Mouse (Mus musculus): ENCODE measurements around the gene Suclg2. TPM values are rescaled to one million over a fixed set of nuclear protein-coding genes. Genes with fewer than 3 reads are reported as not detected.

Suclg2 gene
- polyA plus RNA-seq, 2 experiments, result 21.1 to 33.8 TPM

DNA sequence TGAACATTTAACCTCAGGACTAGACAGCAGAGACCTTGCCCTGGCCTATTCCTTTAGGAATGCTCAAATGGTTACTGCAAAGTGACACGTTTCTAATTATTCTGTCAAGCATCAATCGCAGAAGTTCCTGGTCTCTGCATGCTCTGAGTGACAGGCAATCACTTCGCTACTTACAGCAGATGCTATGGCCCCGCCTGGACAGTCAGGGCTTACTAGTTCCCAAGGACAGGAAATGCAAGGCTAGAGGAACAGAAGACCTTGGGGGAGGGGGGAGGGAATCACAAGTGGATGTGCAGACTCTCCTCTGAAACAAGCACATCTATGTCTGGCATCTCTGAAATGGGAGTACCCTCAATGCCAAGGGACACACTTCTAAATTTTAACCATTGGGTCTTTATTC is 167.6 kb downstream of the Suclg2 start:
- Histone ChIP-seq H3K4me3 (ENCODE audit: insufficient read depth in 1 of 2, low read depth in 2 of 2, low read length in 2 of 2) (no peak overlapping the region), H3K9me3 (ENCODE audit: control insufficient read depth, low read length) (no peaks in the 10 kb centered on the region), H3K27ac (no peak overlapping the region), H3K27me3 (ENCODE audit: control insufficient read depth, insufficient read depth, low read length) (no peaks in the 10 kb centered on the region), H3K9ac (replicated peaks) (no peak overlapping the region), H3K4me1 (replicated peaks; ENCODE audit: control insufficient read depth in 2 of 2, insufficient read depth in 2 of 2, low read length in 1 of 2) (no peaks in the 10 kb centered on the region; a peak in 1 of 4 replicates), H3K4me2 (ENCODE audit: low read depth) (no peak overlapping the region), H3K36me3 (replicated peaks; ENCODE audit: control insufficient read depth, insufficient read depth, low read depth) (no peaks in the 10 kb centered on the region)
- DNase-seq (ENCODE audit: low read depth in 3 of 3, low spot score in 3 of 3), result no peak
- WGBS (ENCODE audit: insufficient replicate concordance), result 63% methylated on average over 4 of the region's 4 CpGs
- ATAC-seq (ENCODE audit: insufficient read depth), result no peak
- TF ChIP-seq CTCF (IDR thresholded peaks at IDR 0.05; ENCODE audit: low read depth), result no peak
- no peak for TF ChIP-seq EP300 (IDR thresholded peaks at IDR 0.05; ENCODE audit: low read depth)

DNA sequence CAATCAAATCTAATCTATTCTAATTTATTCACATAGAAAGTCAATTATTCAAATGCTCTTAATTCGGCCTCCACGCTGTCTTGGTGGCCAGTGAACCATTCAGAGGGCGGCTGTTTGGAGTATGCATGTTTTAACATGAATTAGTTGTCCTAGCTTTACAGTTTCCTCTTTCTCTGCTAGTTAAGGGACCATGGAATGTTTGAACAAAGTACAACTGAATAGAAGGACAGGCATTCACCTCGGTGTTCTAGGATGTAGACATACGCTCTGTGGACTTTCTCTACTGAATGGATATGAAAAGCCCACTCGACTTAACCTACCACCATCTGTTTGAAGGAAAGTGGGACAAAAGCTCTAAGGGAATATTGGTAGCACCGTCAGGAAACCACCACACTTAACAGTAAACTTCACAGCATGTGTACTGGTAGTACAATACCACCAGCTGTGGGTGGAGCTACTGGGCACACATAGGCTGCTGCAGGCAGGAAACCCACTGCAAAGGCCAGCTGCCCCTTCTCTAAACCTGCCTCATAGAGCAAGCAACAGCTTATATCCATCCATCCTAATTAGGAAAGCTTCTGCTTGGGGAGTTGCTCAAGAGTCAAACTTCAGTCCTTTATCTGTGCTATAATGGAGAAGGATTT is 172.3 kb downstream of the Suclg2 start:
- H3K4me1 ChIP-seq (replicated peaks; ENCODE audit: control insufficient read depth in 2 of 2, insufficient read depth in 2 of 2, low read length in 1 of 2), result no peaks in the 10 kb centered on the region; a peak in 1 of 4 replicates
- no peak for DNase-seq (ENCODE audit: low read depth in 3 of 3, low spot score in 3 of 3)
- no peaks in the 10 kb centered on the region for H3K9me3 ChIP-seq (ENCODE audit: control insufficient read depth, low read length)
- WGBS (ENCODE audit: insufficient replicate concordance), result 68% methylated on average over 7 of the region's 7 CpGs
- ATAC-seq (ENCODE audit: insufficient read depth), result no peak
- no peak overlapping the region for H3K4me3 ChIP-seq (ENCODE audit: insufficient read depth in 1 of 2, low read depth in 2 of 2, low read length in 2 of 2)
- no peaks in the 10 kb centered on the region for H3K36me3 ChIP-seq (replicated peaks; ENCODE audit: control insufficient read depth, insufficient read depth, low read depth)
- H3K27ac ChIP-seq, result no peak overlapping the region
- TF ChIP-seq CTCF (IDR thresholded peaks at IDR 0.05; ENCODE audit: low read depth) (no peak), EP300 (IDR thresholded peaks at IDR 0.05; ENCODE audit: low read depth) (no peak)
- no peak overlapping the region for H3K9ac ChIP-seq (replicated peaks)
- no peak overlapping the region for H3K4me2 ChIP-seq (ENCODE audit: low read depth)
- no peaks in the 10 kb centered on the region for H3K27me3 ChIP-seq (ENCODE audit: control insufficient read depth, insufficient read depth, low read length)

DNA sequence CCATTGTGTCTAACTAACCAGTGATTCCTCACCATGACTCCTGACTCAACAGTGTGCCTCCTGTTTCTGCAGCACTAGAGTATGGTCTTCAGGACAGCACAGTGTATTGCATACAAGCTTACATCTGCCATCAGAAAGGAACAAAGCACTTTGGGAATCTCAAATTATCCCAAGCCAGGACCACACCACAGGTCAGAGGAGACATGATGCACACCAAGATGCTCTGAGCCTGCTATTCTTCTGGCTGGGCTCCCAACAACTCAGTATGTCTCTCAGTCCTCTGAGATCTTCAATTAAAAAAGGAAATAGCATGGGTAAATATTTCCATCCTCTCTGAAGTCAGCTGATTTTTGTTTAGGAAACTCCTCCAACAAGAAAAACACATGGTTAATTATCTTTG is 172.9 kb downstream of the Suclg2 start:
- TF ChIP-seq EP300 (IDR thresholded peaks at IDR 0.05; ENCODE audit: low read depth), result no peak
- TF ChIP-seq CTCF (IDR thresholded peaks at IDR 0.05; ENCODE audit: low read depth), result no peak
- H3K36me3 ChIP-seq (replicated peaks; ENCODE audit: control insufficient read depth, insufficient read depth, low read depth), result no peaks in the 10 kb centered on the region
- no peaks in the 10 kb centered on the region for H3K27me3 ChIP-seq (ENCODE audit: control insufficient read depth, insufficient read depth, low read length)
- DNase-seq (ENCODE audit: low read depth in 3 of 3, low spot score in 3 of 3) (no peak), ATAC-seq (ENCODE audit: insufficient read depth) (no peak)
- H3K9me3 ChIP-seq (ENCODE audit: control insufficient read depth, low read length), result no peaks in the 10 kb centered on the region
- no peak overlapping the region for H3K27ac ChIP-seq
- no peaks in the 10 kb centered on the region; a peak in 1 of 4 replicates for H3K4me1 ChIP-seq (replicated peaks; ENCODE audit: control insufficient read depth in 2 of 2, insufficient read depth in 2 of 2, low read length in 1 of 2)
- H3K4me2 ChIP-seq (ENCODE audit: low read depth), result no peak overlapping the region
- H3K4me3 ChIP-seq (ENCODE audit: insufficient read depth in 1 of 2, low read depth in 2 of 2, low read length in 2 of 2), result no peak overlapping the region
- H3K9ac ChIP-seq (replicated peaks), result no peak overlapping the region

DNA sequence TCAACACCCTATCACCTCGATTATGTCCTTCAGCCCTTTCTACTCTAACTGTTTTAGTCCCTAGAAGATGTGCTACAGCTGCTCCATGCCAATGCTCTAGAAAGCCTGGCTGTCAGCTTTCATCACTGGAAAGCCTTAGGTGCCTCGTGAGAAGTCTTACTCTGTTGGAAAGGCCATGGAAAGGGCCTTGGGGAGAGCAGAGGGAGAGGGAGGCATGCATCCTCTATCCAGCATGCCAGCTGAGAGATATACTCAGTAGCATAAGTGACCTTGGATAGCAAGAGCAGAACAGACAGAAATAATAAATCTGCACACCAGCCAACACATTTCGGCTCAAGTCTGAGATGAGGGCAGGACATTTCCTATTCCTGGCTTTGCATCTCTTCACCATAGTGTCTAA is 173.3 kb downstream of the Suclg2 start:
- Histone ChIP-seq H3K4me1 (replicated peaks; ENCODE audit: control insufficient read depth in 2 of 2, insufficient read depth in 2 of 2, low read length in 1 of 2) (no peaks in the 10 kb centered on the region; a peak in 1 of 4 replicates), H3K9me3 (ENCODE audit: control insufficient read depth, low read length) (no peaks in the 10 kb centered on the region), H3K9ac (replicated peaks) (no peak overlapping the region), H3K36me3 (replicated peaks; ENCODE audit: control insufficient read depth, insufficient read depth, low read depth) (no peaks in the 10 kb centered on the region), H3K4me2 (ENCODE audit: low read depth) (no peak overlapping the region), H3K27me3 (ENCODE audit: control insufficient read depth, insufficient read depth, low read length) (no peaks in the 10 kb centered on the region), H3K27ac (no peak overlapping the region), H3K4me3 (ENCODE audit: insufficient read depth in 1 of 2, low read depth in 2 of 2, low read length in 2 of 2) (no peak overlapping the region)
- WGBS (ENCODE audit: insufficient replicate concordance), result 71% methylated on average over 3 of the region's 3 CpGs
- TF ChIP-seq CTCF (IDR thresholded peaks at IDR 0.05; ENCODE audit: low read depth) (no peak), EP300 (IDR thresholded peaks at IDR 0.05; ENCODE audit: low read depth) (no peak)
- DNase-seq (ENCODE audit: low read depth in 3 of 3, low spot score in 3 of 3) (no peak), ATAC-seq (ENCODE audit: insufficient read depth) (no peak)

DNA sequence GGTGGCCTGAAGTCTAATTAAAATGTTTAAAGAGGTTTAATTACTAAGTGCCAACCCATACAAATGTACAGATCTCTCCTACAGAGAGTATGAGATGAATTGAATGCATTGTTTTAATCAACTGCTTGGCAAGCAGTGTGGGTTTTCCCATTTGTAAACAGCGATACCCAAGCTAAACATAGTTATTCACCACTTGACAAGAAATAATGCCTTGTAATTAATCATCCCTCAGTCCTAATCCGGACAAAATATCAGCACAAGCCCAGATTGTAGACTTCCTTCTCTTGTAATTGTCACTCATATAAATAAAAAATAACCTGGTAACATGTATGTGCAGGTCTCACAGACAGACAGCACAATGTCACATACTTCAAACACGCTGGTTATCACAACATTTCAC is 183.4 kb downstream of the Suclg2 start:
- no peaks in the 10 kb centered on the region for H3K27me3 ChIP-seq (ENCODE audit: control insufficient read depth, insufficient read depth, low read length)
- no peaks in the 10 kb centered on the region for H3K36me3 ChIP-seq (replicated peaks; ENCODE audit: control insufficient read depth, insufficient read depth, low read depth)
- no peak for ATAC-seq (ENCODE audit: insufficient read depth)
- H3K9me3 ChIP-seq (ENCODE audit: control insufficient read depth, low read length), result no peaks in the 10 kb centered on the region
- DNase-seq (ENCODE audit: low read depth in 3 of 3, low spot score in 3 of 3), result no peak
- no peaks in the 10 kb centered on the region for H3K4me1 ChIP-seq (replicated peaks; ENCODE audit: control insufficient read depth in 2 of 2, insufficient read depth in 2 of 2, low read length in 1 of 2)
- H3K27ac ChIP-seq, result no peak overlapping the region
- H3K4me2 ChIP-seq (ENCODE audit: low read depth), result no peak overlapping the region
- no peak overlapping the region for H3K4me3 ChIP-seq (ENCODE audit: insufficient read depth in 1 of 2, low read depth in 2 of 2, low read length in 2 of 2)
- WGBS (ENCODE audit: insufficient replicate concordance), result 78% methylated on average over 3 of the region's 3 CpGs
- no peak overlapping the region for H3K9ac ChIP-seq (replicated peaks)
- TF ChIP-seq EP300 (IDR thresholded peaks at IDR 0.05; ENCODE audit: low read depth) (no peak), CTCF (IDR thresholded peaks at IDR 0.05; ENCODE audit: low read depth) (no peak)

Measured in liver, embryonic 14.5 days (tissue).